Mouse (Mus musculus): ENCODE data around the gene Shkbp1. TPM values are rescaled to one million over a fixed set of nuclear protein-coding genes. Genes with fewer than 3 reads are reported as not detected.

The Shkbp1 gene
- 10 to 100 TPM; 23.2 to 40.3 TPM for total RNA-seq (2021)
- long read RNA-seq, experiment 1, transcript Shkbp1-201 (18 exons, 2,358 nt) = major isoform, 6 of 13 reads
- long read RNA-seq, experiment 1, partial matches to known transcripts = 3 of 13 reads
- long read RNA-seq, experiment 1, other reads (novel, unspliced or antisense) = 3 of 13 reads
- long read RNA-seq, experiment 2, transcript Shkbp1-201 (18 exons, 2,358 nt) = major isoform, 5 of 17 reads
- long read RNA-seq, experiment 2, partial matches to known transcripts = 1 of 17 reads
- long read RNA-seq, experiment 2, other reads (novel, unspliced or antisense) = 9 of 17 reads

DNA sequence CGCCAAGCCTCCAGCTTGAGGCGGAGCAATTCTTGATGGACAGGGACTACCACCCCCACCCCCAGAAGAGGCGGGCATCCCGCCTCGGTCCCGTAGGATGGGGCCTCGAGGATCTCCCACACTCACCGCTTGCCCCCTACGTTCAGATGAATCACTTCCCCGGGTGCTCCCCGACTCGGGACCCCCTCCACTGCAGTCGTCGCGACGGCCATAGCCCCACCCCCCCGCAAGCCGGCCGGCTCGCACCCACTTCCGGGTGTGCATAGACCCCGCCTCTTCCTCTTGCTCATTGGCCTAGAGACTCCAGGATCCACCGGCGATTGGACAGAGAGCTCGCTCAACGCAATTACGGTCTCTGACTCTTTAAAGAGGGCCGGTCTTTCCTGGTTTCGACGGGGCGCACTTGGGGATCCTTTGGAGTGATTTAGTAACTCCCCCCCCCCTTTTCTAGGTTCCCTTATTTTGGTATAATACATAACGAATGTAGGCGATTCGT is at the start of gene Shkbp1:
Shkbp1 (minus strand) TSS at position 275 of the 496 bp plus-strand sequence.
- TF ChIP-seq CTCF (IDR thresholded peaks at IDR 0.05) = no peak
- peak within 1 kb of the TSS; percentile 65 for H3K4me3 ChIP-seq
- H3K27ac ChIP-seq = peak within 1 kb of the TSS; percentile 67
- DNase-seq (ENCODE audit: extremely low spot score in 1 of 2, low spot score in 2 of 2) = peak; percentile 79 to 82
- intact Hi-C loops (cut with DNase I) = no loop called here

DNA sequence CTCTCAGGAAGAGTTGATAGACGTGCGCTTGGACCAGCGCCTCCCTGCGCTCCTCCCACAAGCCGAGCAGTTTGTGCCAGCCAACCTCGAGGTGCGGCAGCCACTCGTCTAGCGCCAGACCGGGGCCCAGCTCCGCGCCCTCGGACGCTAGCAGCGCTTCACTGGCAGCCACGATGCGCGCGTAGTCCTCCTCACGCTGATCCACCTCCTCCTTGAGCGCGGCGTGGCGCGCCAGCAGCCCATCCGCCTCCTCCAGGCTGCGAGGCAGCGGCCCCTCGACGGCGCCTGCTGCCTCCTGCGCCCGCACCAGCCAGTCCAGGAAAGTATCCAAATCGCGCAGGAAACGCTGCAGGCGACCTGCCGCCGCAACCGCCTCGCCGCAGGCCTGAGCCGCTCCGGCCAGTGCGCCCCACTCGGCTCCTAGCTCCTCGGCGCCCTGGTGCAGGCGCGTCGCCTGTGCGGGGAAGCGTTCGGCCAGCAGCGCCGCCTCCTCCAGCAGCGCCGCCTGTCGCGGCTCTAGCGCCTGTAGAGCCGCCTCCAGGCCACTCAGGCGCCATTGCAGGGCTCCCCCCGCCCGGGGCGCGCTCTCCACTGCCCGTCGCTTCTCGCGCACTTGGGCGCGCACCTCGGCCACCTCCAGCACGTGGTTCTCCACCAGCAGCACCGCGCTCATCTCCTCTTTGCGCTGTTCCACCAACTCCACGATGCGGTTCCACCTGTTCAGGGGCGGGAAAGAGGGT is 48.6 kb upstream of the Shkbp1 start:
- intact Hi-C loops (cut with DNase I) = no loop called here
- H3K4me3 ChIP-seq = no peak overlapping the region
- H3K27ac ChIP-seq = no peak overlapping the region
- TF ChIP-seq CTCF (IDR thresholded peaks at IDR 0.05) = no peak
- DNase-seq (ENCODE audit: extremely low spot score in 1 of 2, low spot score in 2 of 2) = no peak

DNA sequence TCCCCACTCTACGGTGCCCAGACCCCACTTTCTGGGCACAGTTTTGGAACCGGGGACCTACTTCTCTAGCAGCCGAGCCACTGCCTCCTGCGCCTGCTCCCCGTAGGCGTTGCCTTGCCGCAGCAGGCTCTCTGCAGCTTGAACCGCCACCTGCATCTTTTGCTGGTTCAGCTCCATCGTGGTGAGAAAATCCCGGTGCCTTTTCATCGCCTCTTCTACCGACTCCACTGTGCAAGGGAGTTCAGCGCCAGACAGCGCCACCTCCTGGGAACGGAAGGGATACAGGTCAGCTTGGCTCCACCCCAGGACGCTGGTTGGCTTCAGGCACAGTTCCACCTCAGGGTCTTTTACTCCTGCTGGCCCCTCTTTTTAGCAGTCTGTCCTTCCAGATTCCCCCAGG is 46.9 kb upstream of the Shkbp1 start:
- peak; percentile 73 to 78 for DNase-seq (ENCODE audit: extremely low spot score in 1 of 2, low spot score in 2 of 2)
- Histone ChIP-seq H3K4me3 (no peak overlapping the region), H3K27ac (0 out of 2 replicates have a peak overlapping the region, but pooled peaks have one; percentile 38)
- TF ChIP-seq CTCF (IDR thresholded peaks at IDR 0.05) = peak; percentile 79
- intact Hi-C loops (cut with DNase I) = no loop called here

DNA sequence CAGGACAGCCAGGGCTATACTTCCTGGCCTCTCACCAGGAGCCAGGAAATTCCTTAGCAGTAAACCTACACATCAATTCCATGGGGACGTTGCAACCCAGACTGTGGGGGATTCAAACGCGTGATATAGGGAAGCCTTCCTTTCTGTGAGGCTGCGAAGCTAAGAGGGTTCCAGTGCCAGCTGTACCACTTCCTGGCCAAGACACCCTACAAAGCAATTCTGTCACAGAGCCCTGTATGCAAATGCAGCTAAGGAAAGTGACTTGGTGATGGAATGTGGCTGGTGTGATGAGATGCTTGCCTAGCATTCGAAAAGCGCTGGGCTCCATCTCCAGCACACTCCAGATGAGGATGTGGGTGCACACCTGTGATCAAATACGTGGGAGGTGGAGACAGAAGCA is 44.7 kb upstream of the Shkbp1 start:
- no peak for TF ChIP-seq CTCF (IDR thresholded peaks at IDR 0.05)
- 0 out of 2 replicates have a peak overlapping the region, but pooled peaks have one; percentile 11 for H3K27ac ChIP-seq
- intact Hi-C loops (cut with DNase I) = loop anchor here (1.0 kb wide), 1 partner anchor 62 kb away; no protein-coding TSS in a partner anchor
- no peak overlapping the region for H3K4me3 ChIP-seq
- DNase-seq (ENCODE audit: extremely low spot score in 1 of 2, low spot score in 2 of 2) = no peak

DNA sequence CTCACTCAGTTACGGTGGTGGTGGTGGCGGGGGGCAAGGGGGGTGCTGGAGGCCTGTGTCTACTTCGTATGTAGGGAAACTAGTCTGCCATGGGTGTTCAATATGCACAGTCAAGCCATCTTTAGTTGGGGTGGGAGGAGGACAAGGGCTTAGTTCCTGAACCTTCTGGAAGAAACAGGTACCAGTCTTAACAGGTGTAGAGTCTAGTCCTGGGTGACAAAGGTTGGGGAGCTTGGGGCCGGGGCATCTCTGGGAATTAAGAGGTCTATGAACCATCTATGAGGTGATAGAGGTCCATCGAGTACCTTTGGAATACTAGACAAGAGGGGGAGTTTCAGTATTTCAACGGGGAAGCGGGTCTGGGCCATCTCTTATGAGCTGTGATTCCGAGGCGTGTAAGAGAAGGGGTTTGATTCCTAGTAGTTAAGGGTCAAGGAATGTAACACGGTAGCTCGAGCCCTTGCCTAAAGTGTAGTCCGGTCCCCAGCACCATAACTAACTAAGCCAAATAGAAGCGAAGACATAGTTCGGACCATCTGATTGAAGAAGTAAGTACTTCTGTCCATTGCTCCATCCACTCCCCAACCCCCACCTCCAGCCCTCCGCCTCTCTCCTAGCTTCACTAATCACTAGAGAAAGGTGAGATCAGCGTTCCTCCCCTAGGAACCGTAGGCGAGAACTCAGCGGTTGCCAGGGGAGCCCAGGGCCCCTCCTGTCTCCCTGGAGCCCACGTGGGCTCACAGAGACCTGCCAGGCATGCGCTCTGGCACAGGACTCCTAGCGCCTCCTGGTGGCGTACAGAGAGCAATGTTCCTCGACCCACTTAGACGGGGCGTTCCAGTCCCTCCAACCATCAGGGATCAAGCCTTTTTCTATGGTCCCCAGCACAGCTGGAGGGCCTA is 41.5 kb upstream of the Shkbp1 start:
- peak overlapping the region; percentile 94 for H3K27ac ChIP-seq
- DNase-seq (ENCODE audit: extremely low spot score in 1 of 2, low spot score in 2 of 2) = peak; percentile 70 to 72
- peak overlapping the region; percentile 60 for H3K4me3 ChIP-seq
- peak; percentile 76 for TF ChIP-seq CTCF (IDR thresholded peaks at IDR 0.05)
- intact Hi-C loops (cut with DNase I) = no loop called here

DNA sequence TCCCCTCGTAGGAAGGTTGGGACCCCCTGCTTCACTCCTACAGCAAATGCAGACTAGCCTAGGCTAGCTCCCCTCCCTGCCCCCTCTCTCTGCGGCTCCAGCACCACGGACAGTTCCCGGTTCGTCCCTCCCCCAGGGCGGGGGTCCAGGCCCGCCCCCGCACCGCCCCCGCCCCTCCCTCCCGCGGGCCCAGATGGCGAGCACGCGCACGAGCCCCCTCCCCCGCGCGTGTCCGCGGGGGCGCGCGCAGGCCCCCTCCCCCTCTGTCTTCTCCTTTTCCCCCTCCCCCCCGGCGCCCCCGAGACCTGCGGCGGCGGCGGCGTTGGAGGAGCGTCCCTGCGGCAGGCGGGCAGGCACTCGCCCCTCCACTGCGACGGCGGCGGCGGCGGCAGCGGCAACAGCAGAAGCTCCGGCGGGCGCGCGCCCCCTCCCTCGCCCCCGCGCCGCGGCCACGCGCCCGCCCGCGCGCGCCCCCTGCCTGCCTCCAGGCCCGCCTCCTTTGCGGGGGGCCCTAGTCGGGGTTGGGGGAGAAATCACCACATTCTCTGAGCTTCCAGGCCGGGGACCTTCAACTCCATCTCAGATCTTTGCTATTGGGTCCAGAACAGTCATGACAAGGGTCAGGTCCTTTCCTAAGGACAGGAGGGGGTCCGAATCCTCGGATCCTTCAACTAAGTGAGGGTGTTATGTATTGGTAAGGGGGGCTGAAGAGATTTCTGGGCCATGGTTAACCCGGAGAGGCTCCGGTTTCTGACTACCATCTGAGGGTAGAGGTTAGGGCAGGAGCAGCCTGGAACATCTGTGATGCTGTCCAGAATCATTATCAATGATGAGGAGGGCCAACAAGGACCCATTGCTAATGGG is 40.6 kb upstream of the Shkbp1 start:
- peak overlapping the region; percentile 94 for H3K27ac ChIP-seq
- DNase-seq (ENCODE audit: extremely low spot score in 1 of 2, low spot score in 2 of 2) = peak; percentile 68
- intact Hi-C loops (cut with DNase I) = no loop called here
- peak overlapping the region; percentile 60 for H3K4me3 ChIP-seq
- no peak for TF ChIP-seq CTCF (IDR thresholded peaks at IDR 0.05)

DNA sequence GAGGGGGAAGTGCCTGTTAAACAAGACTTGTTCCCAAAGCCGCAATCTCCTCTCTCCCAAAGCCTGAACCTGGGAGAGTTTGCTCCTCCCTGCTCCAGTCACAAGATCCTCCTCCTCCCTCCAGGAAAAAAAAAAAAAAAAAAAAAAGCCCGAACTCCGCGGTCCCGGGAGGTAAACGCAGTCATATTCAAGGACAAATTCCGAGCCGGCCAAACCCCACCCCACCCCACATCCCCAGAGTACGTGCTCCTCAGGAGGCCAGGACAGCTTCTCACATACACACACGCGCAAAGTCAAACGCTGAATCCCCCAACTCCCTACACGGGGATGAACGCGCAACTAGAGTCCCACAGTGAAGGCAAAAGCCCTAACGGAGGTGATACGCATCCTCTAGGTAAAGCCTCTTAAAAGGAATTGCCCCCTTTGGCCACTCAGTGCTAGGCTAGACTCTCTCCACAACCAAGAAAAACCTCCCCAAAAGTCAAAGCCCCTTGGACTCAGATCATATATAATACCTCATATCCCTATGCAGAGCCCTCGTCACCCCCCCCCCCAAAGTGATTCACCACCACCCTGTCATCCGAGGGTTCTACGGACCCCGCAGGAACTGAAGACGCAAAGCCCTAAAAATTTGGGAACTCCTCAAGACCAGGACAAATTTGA is 39.8 kb upstream of the Shkbp1 start:
- Histone ChIP-seq H3K4me3 (peak overlapping the region; percentile 60), H3K27ac (peak overlapping the region; percentile 94)
- no peak for TF ChIP-seq CTCF (IDR thresholded peaks at IDR 0.05)
- no peak for DNase-seq (ENCODE audit: extremely low spot score in 1 of 2, low spot score in 2 of 2)
- intact Hi-C loops (cut with DNase I) = no loop called here

DNA sequence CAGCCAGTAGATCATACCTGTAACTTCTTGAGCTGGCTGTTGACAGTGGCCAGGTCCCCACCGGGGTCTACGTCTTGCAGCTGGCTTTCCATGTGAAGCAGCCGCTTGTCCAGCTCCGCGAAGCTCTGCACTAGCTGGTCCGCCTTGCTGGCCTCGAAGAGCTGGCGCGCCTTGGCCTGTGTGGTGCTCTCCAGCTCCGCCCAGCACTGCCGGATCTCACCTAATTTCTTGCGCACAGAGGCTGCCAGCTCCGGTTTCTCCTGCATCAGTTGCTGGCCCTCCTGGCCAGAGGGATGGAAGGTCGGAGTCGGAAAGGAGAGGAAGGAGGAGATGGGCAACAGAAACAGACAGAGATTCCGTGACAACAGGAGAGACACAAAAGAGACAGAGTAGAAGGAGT is 35.6 kb upstream of the Shkbp1 start:
- intact Hi-C loops (cut with DNase I) = no loop called here
- DNase-seq (ENCODE audit: extremely low spot score in 1 of 2, low spot score in 2 of 2) = no peak
- H3K4me3 ChIP-seq = no peak overlapping the region
- H3K27ac ChIP-seq = no peak overlapping the region
- TF ChIP-seq CTCF (IDR thresholded peaks at IDR 0.05) = no peak

DNA sequence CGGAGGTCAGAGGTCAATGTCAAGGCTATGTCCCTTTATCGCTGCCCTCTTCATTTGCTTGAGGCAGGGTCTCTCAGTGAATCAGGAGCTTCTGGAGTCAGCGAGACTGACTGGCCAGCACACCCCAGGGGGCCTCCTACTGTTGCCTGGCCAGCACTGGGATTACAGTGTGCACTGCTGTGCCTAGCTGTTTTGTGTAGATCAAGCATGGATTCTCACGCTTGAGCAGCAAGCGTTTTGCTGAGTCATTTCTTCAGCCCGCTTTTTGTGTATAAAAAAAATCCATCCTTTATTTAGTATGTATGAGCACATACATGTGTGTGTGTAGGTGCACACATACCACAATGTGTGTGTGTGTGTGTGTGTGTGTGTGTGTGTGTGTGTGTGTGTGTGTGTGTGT is 33.4 kb upstream of the Shkbp1 start:
- TF ChIP-seq CTCF (IDR thresholded peaks at IDR 0.05) = no peak
- no peak for DNase-seq (ENCODE audit: extremely low spot score in 1 of 2, low spot score in 2 of 2)
- no peak overlapping the region for H3K27ac ChIP-seq
- no peak overlapping the region for H3K4me3 ChIP-seq
- intact Hi-C loops (cut with DNase I) = no loop called here

DNA sequence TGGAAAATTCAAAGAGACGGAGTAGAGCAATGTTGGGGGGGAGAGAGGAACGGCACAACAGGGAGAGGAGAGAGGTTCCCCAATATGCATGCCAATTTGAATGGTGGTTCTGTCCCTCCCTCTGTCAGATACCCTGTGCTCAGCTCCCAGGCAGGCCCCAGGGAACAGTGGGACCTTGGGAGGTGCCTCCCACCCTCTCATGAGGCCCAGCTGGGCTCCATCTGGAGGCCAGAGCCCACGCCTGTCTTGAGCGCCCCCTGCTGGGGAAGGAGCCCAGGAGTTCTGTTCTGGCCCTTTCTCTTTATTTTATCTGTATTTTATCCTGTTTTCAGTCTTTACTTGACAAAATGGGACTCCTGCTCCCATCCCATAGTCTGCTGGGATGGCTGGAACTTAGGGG is 28.9 kb upstream of the Shkbp1 start:
- peak in 1 of 2 experiments; percentile 63 for DNase-seq (ENCODE audit: extremely low spot score in 1 of 2, low spot score in 2 of 2)
- intact Hi-C loops (cut with DNase I) = loop anchor here (1.0 kb wide), 1 partner anchor 48 kb away; no protein-coding TSS in a partner anchor
- H3K4me3 ChIP-seq = no peak overlapping the region
- peak; percentile 85 for TF ChIP-seq CTCF (IDR thresholded peaks at IDR 0.05)
- H3K27ac ChIP-seq = no peak overlapping the region

All from left cerebral cortex, adult 2 months (tissue).